Mouse (Mus musculus) hindbrain, embryonic 14.5 days (tissue): ENCODE measurements at regions not wholly inside any gene's neighbourhood (a gene's known extent, or its start where the extent isn't known, plus 50 kb on each side); places are given as distances from the start of the nearest gene placed in this dataset.

Experiments
- ATAC-seq: fragments of 200-750 bp; cut with Nextera tagmentation; 2 replicates; pipeline ENCODE4 v1.8.0; 2017; ENCODE audit warnings: moderate number of reproducible peaks, mild to moderate bottlenecking, moderate TSS enrichment, moderate library complexity; ENCODE audit not compliant: low FRiP score
- DNase-seq: peaks from one replicate; pipeline ENCODE4 v3.0.0-alpha.2; 2015; ENCODE audit warnings: low spot score
- H3K27ac ChIP-seq: fragments of 300-500 bp; sonication (generic); 2 replicates; pipeline ENCODE4 v1.5.1; 2014; ENCODE audit warnings: mild to moderate bottlenecking, moderate library complexity
- H3K27me3 ChIP-seq: fragments of 300-500 bp; sonication (generic); 2 replicates; pipeline ENCODE4 v1.6.1; 2014; ENCODE audit warnings: mild to moderate bottlenecking, low read length, mixed read lengths; ENCODE audit not compliant: control insufficient read depth, insufficient read depth
- H3K36me3 ChIP-seq: fragments of 300-500 bp; sonication (generic); replicated peaks from 2 replicates; pipeline ENCODE4 v1.6.1; 2014; ENCODE audit not compliant: control insufficient read depth, insufficient read depth
- H3K4me1 ChIP-seq: fragments of 300-500 bp; sonication (generic); replicated peaks from 2 replicates; pipeline ENCODE4 v1.6.1; 2014; ENCODE audit warnings: antibody characterized with exemption, low read length, mixed read lengths; ENCODE audit not compliant: control insufficient read depth, insufficient read depth
- H3K4me2 ChIP-seq: fragments of 300-500 bp; sonication (generic); replicated peaks from 2 replicates; pipeline ENCODE4 v1.6.1; 2014; ENCODE audit warnings: mild to moderate bottlenecking, moderate library complexity
- H3K4me3 ChIP-seq: fragments of 300-500 bp; sonication (generic); replicated peaks from 2 replicates; pipeline ENCODE4 v1.5.1; 2014; ENCODE audit warnings: mild to moderate bottlenecking, low read length
- H3K9ac ChIP-seq: fragments of 300-500 bp; sonication (generic); 2 replicates; pipeline ENCODE4 v1.6.1; 2014
- H3K9me3 ChIP-seq: fragments of 300-500 bp; sonication (generic); 2 replicates; pipeline ENCODE4 v1.6.1; 2016; ENCODE audit warnings: low read length; ENCODE audit not compliant: control insufficient read depth
- WGBS: fragments of 180-500 bp; shearing (Covaris S2); extraction: QIAGEN DNeasy Blood & Tissue Kit; methylation state at CpG from one replicate; pipeline ENCODE4 v1.1.7; 2014; 5-methylcytosine and 5-hydroxymethylcytosine counted together

- ATAC-seq, result no peak
- peaks cover 20% of the 10 kb centered on the region for H3K4me1 ChIP-seq
Observed at GRCm38 (mm10) chr13:99610498-99610897, 94.2 kb upstream of the Map1b start.

GRCm38 (mm10) chr13:99609151-99610146, 93.1 kb upstream of the Map1b start:
- H3K4me1 ChIP-seq, result peaks cover 20% of the 10 kb centered on the region
- peak overlapping the region; percentile 9; the same call in 1 of the 2 replicates for H3K9ac ChIP-seq
- ATAC-seq (peak; percentile 81), DNase-seq (peak; percentile 44)
- no peaks in the 10 kb centered on the region for H3K27me3 ChIP-seq
- WGBS, result 19% methylated on average over 9 of the region's 9 CpGs
- no peaks in the 10 kb centered on the region for H3K36me3 ChIP-seq
- 0 out of 2 replicates have a peak overlapping the region, but pooled peaks have one; percentile 3 for H3K4me2 ChIP-seq
- H3K27ac ChIP-seq, result peak overlapping the region; percentile 67
- no peaks in the 10 kb centered on the region for H3K9me3 ChIP-seq
- no peak overlapping the region for H3K4me3 ChIP-seq

More at GRCm38 (mm10) chr13:99610498-99610897, 94.2 kb upstream of the Map1b start:
- Histone ChIP-seq H3K27ac (no peak overlapping the region), H3K36me3 (no peaks in the 10 kb centered on the region), H3K9ac (no peak overlapping the region), H3K4me3 (no peak overlapping the region), H3K4me2 (no peak overlapping the region), H3K9me3 (no peaks in the 10 kb centered on the region), H3K27me3 (no peaks in the 10 kb centered on the region)
- WGBS, result 61% methylated on average over 5 of the region's 5 CpGs
- DNase-seq, result no peak

DNA sequence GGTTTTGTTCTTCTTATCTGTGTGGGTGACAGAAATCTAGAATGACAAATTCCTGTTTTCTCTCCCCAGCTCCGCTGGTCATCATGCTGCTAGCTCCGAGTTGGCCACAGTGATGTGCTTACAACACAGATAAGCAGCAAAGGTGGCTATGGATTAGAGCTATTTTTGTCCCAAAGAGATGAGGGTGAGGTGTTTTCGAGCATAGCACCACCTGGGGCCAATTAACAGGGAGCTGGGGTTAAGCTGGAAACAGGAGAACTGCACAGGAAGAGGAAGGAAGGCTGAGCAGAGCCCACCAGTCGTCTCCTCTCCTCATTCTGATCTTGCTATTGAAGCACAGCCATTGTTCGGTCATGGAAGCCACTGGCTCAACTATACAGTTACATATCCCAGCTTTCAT, 92.3 kb upstream of the Map1b start:
- Histone ChIP-seq H3K4me3 (no peak overlapping the region), H3K27ac (peak overlapping the region; percentile 67; the same call in 1 of the 2 replicates), H3K9ac (no peak overlapping the region), H3K27me3 (no peaks in the 10 kb centered on the region), H3K9me3 (no peaks in the 10 kb centered on the region), H3K4me1 (peaks cover 20% of the 10 kb centered on the region), H3K4me2 (no peak overlapping the region), H3K36me3 (no peaks in the 10 kb centered on the region)
- 52% methylated on average over 5 of the region's 5 CpGs for WGBS
- no peak for ATAC-seq
- DNase-seq, result no peak

GRCm38 (mm10) chr13:99607208-99607607, 90.9 kb upstream of the Map1b start:
- 89% methylated on average over 6 of the region's 6 CpGs for WGBS
- Histone ChIP-seq H3K36me3 (no peaks in the 10 kb centered on the region), H3K27ac (no peak overlapping the region), H3K27me3 (no peaks in the 10 kb centered on the region), H3K4me1 (peaks cover 20% of the 10 kb centered on the region), H3K4me3 (no peak overlapping the region), H3K9ac (no peak overlapping the region), H3K4me2 (no peak overlapping the region), H3K9me3 (no peaks in the 10 kb centered on the region)
- no peak for DNase-seq
- no peak for ATAC-seq

DNA sequence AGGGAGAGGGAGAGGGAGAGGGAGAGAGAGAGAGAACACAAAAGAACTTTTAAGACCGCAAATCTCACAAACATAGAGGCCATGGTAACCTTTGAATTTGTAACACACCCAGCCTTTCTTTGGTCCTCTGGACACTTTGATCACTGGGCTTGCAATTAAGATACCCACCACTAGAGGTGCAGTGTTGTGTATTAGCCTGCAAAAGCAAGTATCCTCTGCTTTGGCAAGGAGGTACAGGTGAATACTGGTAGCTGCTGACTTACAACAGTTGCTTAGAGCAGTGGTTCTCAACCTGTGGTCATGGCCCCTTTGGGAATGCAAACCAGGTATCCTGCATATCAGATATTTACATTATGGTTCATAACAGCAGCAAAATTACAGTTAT, 90.3 kb upstream of the Map1b start:
- Histone ChIP-seq H3K9ac (no peak overlapping the region), H3K27me3 (no peaks in the 10 kb centered on the region), H3K9me3 (no peaks in the 10 kb centered on the region), H3K36me3 (no peaks in the 10 kb centered on the region), H3K4me1 (peaks cover 20% of the 10 kb centered on the region), H3K27ac (no peak overlapping the region), H3K4me2 (no peak overlapping the region), H3K4me3 (no peak overlapping the region)
- 39% methylated on average over 1 of the region's 1 CpGs for WGBS
- DNase-seq, result no peak
- no peak for ATAC-seq

- Histone ChIP-seq H3K4me2 (no peak overlapping the region), H3K27me3 (no peaks in the 10 kb centered on the region), H3K4me3 (no peak overlapping the region), H3K9ac (no peak overlapping the region), H3K36me3 (no peaks in the 10 kb centered on the region), H3K9me3 (no peaks in the 10 kb centered on the region), H3K4me1 (peaks cover 20% of the 10 kb centered on the region), H3K27ac (no peak overlapping the region)
- DNase-seq, result no peak
- WGBS, result 86% methylated on average over 2 of the region's 2 CpGs
- no peak for ATAC-seq
Observed at GRCm38 (mm10) chr13:99605866-99606605, 89.7 kb upstream of the Map1b start.

DNA sequence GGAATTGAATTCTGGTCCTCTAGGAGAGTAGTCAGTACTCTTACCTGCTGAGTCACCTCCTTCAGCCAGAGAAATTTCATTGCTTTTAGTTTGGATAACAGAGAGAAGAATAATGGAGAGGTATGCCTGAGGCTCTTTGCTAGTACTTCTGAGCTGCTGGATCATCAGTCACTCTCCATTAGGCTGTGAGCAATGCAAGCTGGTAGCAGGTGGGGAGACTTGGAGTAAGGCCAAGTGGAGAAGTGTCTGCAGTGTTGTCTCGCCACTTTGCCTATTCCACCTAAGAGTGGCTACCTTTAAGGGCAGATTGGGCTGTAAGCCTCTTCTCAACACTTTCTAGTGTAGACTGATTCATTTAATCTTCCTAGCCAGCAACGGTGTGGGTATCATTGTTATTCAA, 81.6 kb upstream of the Map1b start:
- peak; percentile 61 for DNase-seq
- WGBS, result 63% methylated on average over 2 of the region's 2 CpGs
- ATAC-seq, result peak; percentile 61; the same call in 1 of the 2 replicates

DNA sequence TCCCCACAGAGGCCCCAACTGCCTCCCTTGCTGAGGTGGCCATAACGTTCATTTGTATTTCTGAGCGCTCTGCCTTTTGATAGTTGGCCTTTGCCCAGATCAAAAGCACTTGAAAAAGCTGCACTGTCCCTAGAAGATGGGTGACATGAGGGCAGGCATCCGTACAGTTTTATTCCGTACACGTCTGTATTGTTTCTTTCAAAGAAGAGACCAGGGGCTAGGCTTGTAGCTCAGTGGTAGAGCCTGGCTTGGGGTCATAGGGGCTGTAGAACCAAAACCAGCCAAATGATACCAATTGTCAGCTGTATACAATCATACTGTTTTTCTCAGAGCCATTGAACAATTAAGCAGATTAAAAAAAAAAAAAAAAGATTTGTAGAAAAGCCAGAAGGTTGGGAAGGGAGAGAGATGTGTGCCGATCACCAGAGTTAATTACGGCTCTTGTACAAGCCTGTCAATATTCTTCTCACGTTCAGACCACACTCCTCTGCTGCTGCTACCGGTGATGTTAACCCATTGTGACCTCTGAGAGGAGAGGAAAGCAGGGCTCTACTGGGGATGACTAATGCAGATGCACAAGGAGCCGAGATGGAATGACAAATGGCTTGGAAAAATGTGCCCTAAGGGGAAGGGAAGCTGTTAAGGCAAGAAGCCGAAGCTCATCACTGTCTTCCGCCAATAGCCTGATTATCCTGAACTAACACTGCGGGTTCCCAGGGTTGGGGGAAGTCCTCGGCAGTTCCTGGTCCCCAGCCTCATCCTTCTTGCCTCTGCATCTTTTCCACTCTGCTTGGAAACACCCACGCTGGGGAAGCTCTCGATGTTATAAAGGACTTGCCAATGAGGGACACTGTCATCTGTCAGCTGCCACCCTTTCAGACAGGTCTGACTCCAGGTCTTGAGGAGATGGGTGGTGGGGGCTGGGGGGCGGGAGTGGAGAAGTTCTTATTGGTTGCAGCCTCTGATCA, 77.8 kb upstream of the Map1b start:
- DNase-seq, result peak; percentile 60
- no peaks in the 10 kb centered on the region for H3K36me3 ChIP-seq
- WGBS, result 17% methylated on average over 17 of the region's 17 CpGs
- H3K4me1 ChIP-seq, result peaks cover 23% of the 10 kb centered on the region
- peak overlapping the region; percentile 23 for H3K4me2 ChIP-seq
- no peak overlapping the region for H3K9ac ChIP-seq
- H3K9me3 ChIP-seq, result no peaks in the 10 kb centered on the region
- peak; percentile 59 for ATAC-seq
- peak overlapping the region; percentile 18 for H3K27ac ChIP-seq
- H3K4me3 ChIP-seq, result no peak overlapping the region
- no peaks in the 10 kb centered on the region for H3K27me3 ChIP-seq

More for the DNA sequence above, 81.6 kb upstream of the Map1b start:
- Histone ChIP-seq H3K9ac (no peak overlapping the region), H3K4me3 (no peak overlapping the region), H3K27ac (no peak overlapping the region), H3K36me3 (no peaks in the 10 kb centered on the region), H3K4me2 (no peak overlapping the region), H3K4me1 (peaks cover 19% of the 10 kb centered on the region), H3K27me3 (no peaks in the 10 kb centered on the region), H3K9me3 (no peaks in the 10 kb centered on the region)
